Mouse (Mus musculus): ENCODE measurements around the gene Rgsl1. TPM values are rescaled to one million over a fixed set of nuclear protein-coding genes. Genes with fewer than 3 reads are reported as not detected.

The Rgsl1 gene
- polyA plus RNA-seq, 1 experiment from 2014 or later = not detected

DNA sequence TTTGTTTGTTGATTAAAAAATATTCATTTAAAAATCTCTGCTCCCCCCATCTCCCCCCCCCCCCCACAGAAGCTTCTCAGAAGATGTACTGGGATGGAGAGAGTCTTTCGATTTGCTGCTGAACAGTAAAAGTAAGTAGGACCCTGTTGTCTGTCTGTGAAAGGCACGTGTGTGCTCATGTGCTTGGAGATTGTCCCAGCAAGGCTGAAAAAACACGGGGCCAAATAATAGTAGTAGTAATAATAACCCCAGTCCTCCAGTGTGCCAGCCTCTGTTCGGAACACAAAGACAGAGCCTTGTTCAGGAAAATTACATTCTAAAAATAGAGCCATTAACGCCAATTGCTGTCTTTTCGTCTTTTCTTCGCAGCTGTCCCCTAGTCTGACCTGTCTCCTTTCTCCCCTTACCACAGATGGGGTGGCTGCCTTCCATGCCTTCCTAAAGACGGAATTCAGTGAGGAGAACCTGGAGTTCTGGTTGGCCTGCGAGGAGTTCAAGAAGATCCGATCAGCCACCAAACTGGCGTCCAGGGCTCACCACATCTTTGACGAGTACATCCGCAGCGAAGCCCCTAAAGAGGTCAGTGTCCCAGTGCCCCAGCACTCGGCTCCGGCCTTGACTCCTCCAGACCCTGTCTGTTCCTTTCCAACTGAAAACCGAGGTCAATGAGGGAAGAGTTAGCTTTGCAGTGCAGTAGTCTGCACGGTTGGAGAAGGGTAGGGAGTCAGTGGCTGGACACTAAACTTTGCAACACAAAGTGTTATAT, 102.2 kb downstream of the Rgsl1 start:
- Histone ChIP-seq H3K27me3 (ENCODE audit: control insufficient read depth, insufficient read depth, low read length) (peaks cover 19% of the 10 kb centered on the region), H3K4me1 (ENCODE audit: control insufficient read depth, insufficient read depth, low read length) (peaks cover 8% of the 10 kb centered on the region; the same call in 1 of the 2 replicates), H3K9ac (ENCODE audit: low read depth, low read length) (no peak overlapping the region), H3K36me3 (ENCODE audit: control insufficient read depth, insufficient read depth, low read length) (no peaks in the 10 kb centered on the region), H3K4me3 (ENCODE audit: low read depth, low read length) (no peak overlapping the region), H3K4me2 (peak overlapping the region; percentile 31), H3K27ac (ENCODE audit: low read depth, low read length) (no peak overlapping the region), H3K9me3 (replicated peaks; ENCODE audit: control insufficient read depth, low read length) (no peaks in the 10 kb centered on the region)
- no peak for ATAC-seq (replicated peaks; ENCODE audit: insufficient number of reproducible peaks, low FRiP score, low TSS enrichment)
- 65% methylated on average over 18 of the region's 18 CpGs for WGBS (ENCODE audit: insufficient replicate concordance)

DNA sequence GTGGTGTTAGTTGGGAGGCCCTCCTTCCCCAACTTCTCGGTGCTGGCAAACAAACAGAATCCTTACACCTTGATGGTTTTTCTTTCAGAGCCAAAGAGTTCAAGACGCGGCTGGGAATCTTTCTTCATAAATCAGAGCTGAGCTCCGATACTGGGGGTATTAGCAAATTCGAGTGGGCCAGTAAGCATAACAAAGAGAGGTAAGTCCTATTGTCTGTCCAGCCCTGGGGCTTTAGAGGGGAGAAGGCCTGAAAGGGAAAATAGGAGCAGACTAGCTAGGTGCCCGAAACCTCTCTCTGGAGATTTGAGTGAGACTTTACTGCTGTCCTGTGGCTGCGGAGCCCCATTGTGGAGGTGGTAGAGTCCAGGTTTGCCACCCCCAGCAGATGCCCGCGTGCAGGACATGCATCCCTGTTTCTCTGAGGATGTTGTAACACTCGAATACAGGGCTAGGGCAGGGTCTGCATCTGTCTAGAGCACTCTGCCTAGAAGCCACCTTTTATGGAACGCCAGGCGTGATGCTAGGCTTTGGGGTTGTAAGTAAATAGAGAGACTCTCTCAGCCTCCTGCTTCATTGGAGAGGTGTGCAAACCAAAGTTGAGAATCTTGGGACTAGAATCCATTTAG, 103.1 kb downstream of the Rgsl1 start:
- ATAC-seq (replicated peaks; ENCODE audit: insufficient number of reproducible peaks, low FRiP score, low TSS enrichment) = no peak
- peak overlapping the region; percentile 43 for H3K4me3 ChIP-seq (ENCODE audit: low read depth, low read length)
- peak overlapping the region; percentile 71 for H3K4me2 ChIP-seq
- H3K27ac ChIP-seq (ENCODE audit: low read depth, low read length) = no peak overlapping the region
- H3K27me3 ChIP-seq (ENCODE audit: control insufficient read depth, insufficient read depth, low read length) = peaks cover 19% of the 10 kb centered on the region
- H3K36me3 ChIP-seq (ENCODE audit: control insufficient read depth, insufficient read depth, low read length) = no peaks in the 10 kb centered on the region
- H3K9ac ChIP-seq (ENCODE audit: low read depth, low read length) = peak overlapping the region; percentile 47; the same call in 1 of the 2 replicates
- H3K9me3 ChIP-seq (replicated peaks; ENCODE audit: control insufficient read depth, low read length) = no peaks in the 10 kb centered on the region
- WGBS (ENCODE audit: insufficient replicate concordance) = 34% methylated on average over 12 of the region's 12 CpGs
- peaks cover 8% of the 10 kb centered on the region; the same call in 1 of the 2 replicates for H3K4me1 ChIP-seq (ENCODE audit: control insufficient read depth, insufficient read depth, low read length)

DNA sequence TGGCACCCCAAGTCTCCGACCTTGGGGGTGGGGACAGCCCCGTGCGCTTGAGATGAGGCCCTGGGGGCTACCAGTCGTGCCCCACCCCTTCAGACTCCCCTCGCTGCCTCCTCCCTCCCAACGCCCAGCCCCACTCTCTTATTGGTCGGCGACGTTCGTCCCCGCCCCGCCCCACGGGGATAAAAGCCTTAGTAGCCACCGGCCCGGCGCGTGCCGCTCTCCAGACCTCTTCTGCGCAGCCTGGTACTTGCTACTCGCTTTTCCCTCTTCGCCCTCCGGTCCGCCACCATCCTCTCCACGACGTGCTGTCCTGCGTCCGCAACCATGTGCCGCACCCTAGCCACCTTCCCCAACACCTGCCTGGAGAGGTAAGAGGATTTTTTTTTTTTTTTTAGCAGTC, 103.8 kb downstream of the Rgsl1 start, which contains the start of gene Rgs16:
TSS of gene Rgs16 (plus strand) at position 205 of the 400 bp plus-strand sequence.
- peak within 1 kb of the TSS; percentile 47 for H3K9ac ChIP-seq (ENCODE audit: low read depth, low read length)
- no peaks in the 10 kb centered on the region for H3K9me3 ChIP-seq (replicated peaks; ENCODE audit: control insufficient read depth, low read length)
- peak; percentile 74 for ATAC-seq (replicated peaks; ENCODE audit: insufficient number of reproducible peaks, low FRiP score, low TSS enrichment)
- H3K36me3 ChIP-seq (ENCODE audit: control insufficient read depth, insufficient read depth, low read length) = no peaks in the 10 kb centered on the region
- H3K27me3 ChIP-seq (ENCODE audit: control insufficient read depth, insufficient read depth, low read length) = peaks cover 19% of the 10 kb centered on the region
- H3K4me1 ChIP-seq (ENCODE audit: control insufficient read depth, insufficient read depth, low read length) = peaks cover 8% of the 10 kb centered on the region; the same call in 1 of the 2 replicates
- H3K4me2 ChIP-seq = peak within 1 kb of the TSS; percentile 71
- H3K27ac ChIP-seq (ENCODE audit: low read depth, low read length) = no peak within 1 kb of the TSS
- 2% methylated on average over 27 of the region's 28 CpGs for WGBS (ENCODE audit: insufficient replicate concordance)
- peak within 1 kb of the TSS; percentile 43 for H3K4me3 ChIP-seq (ENCODE audit: low read depth, low read length)

DNA sequence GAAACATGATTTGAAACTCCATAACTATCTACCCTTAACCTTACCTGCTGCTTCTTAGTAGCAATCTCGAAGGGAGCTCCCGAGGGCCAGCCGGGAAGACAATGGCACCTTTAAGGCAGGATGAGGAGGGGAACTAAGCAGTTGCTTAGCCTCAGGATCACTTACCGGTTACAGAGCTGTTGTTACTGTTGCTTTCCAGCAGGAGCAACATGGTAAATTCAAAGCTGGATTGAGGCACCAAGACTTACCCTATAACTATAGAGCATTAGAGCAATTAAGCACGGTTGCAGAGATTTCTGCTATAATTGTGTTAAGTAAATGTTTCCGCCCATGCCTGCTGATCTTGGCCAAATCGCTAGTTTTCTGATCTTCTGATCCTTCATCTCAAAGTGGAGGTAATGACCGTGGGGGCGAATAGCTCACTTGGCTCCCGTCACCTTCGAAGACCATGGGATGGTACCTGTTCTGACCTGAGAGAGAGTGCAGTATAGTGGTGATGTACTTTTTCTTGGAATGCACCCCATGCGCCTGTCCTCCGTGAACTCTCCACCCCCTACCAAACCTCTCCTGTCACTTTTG, 104.4 kb downstream of the Rgsl1 start:
- H3K9ac ChIP-seq (ENCODE audit: low read depth, low read length) = no peak overlapping the region
- peaks cover 19% of the 10 kb centered on the region for H3K27me3 ChIP-seq (ENCODE audit: control insufficient read depth, insufficient read depth, low read length)
- H3K27ac ChIP-seq (ENCODE audit: low read depth, low read length) = no peak overlapping the region
- peak overlapping the region; percentile 43 for H3K4me3 ChIP-seq (ENCODE audit: low read depth, low read length)
- no peaks in the 10 kb centered on the region for H3K36me3 ChIP-seq (ENCODE audit: control insufficient read depth, insufficient read depth, low read length)
- no peak for ATAC-seq (replicated peaks; ENCODE audit: insufficient number of reproducible peaks, low FRiP score, low TSS enrichment)
- peak overlapping the region; percentile 71 for H3K4me2 ChIP-seq
- WGBS (ENCODE audit: insufficient replicate concordance) = 17% methylated on average over 13 of the region's 13 CpGs
- peaks cover 8% of the 10 kb centered on the region; the same call in 1 of the 2 replicates for H3K4me1 ChIP-seq (ENCODE audit: control insufficient read depth, insufficient read depth, low read length)
- no peaks in the 10 kb centered on the region for H3K9me3 ChIP-seq (replicated peaks; ENCODE audit: control insufficient read depth, low read length)

DNA sequence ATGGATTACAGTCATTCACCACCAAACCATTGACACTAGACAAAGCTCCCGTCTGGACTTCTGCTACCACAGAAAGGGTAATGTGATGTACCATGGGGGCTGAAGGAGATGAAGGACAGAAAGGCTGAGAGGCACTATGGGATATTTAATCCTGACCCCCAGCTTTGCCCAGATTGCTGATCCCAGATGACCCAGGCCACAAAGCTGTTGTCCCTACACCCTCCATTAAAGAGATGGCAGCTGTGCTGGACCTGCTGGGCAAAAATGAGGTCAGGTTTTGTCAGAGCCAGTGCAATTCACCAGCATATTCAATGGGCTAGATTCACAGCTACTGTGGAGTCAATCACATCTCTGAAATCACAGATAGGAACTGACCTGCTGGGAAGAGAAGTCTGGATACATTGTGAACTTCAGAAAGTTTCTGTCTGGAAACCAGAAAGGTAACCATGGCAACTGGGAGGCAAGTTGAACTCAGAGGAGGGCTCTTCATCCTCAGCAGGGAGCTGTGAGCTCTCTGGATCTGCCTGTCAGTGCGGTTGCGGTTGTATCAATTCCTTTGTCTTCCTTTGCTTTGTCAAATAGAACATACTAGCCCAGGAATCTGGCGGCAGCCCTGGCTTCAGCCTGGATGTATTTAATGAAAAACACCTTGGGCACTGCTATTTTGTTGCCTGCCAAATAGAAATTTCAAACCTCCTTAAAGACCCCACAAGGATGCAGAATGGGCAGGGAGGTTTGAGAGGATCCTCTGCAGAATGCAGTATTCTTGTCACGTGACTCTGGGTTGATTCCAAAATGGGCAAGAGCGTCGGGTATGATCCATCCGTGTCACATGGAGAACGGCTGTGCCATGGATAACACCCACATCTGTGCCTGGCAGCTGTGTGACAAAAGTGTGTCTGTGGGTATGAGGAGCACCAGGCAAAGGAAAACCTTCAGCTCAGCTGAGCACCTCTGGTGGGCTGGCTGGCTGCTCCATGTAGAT, 106.5 kb downstream of the Rgsl1 start:
- ATAC-seq (replicated peaks; ENCODE audit: insufficient number of reproducible peaks, low FRiP score, low TSS enrichment) = no peak

DNA sequence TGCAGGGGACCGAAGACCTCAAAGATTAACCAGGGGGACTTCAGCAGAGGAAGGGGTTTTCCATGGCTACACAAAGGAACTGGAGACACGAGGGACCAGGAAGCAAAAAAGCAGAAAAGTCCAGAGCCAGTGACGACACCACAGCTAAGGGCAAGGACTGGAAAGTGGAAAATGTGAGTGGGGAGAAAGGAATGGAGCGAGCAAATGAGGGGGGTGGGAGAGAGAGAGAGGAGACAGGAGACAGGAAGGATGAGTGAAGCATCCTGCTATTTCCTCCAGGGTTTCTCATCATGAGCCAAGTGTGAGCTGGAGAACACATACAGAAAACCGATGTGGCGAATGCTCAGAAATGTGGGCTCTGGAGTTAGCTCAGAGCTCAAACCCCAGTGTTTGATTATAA, 107.8 kb downstream of the Rgsl1 start:
- Histone ChIP-seq H3K27ac (ENCODE audit: low read depth, low read length) (no peak overlapping the region), H3K27me3 (ENCODE audit: control insufficient read depth, insufficient read depth, low read length) (peaks cover 16% of the 10 kb centered on the region), H3K36me3 (ENCODE audit: control insufficient read depth, insufficient read depth, low read length) (no peaks in the 10 kb centered on the region), H3K9ac (ENCODE audit: low read depth, low read length) (no peak overlapping the region), H3K4me2 (no peak overlapping the region), H3K4me1 (ENCODE audit: control insufficient read depth, insufficient read depth, low read length) (peaks cover 5% of the 10 kb centered on the region; the same call in 1 of the 2 replicates), H3K4me3 (ENCODE audit: low read depth, low read length) (no peak overlapping the region), H3K9me3 (replicated peaks; ENCODE audit: control insufficient read depth, low read length) (no peaks in the 10 kb centered on the region)
- WGBS (ENCODE audit: insufficient replicate concordance) = 62% methylated on average over 6 of the region's 6 CpGs
- ATAC-seq (replicated peaks; ENCODE audit: insufficient number of reproducible peaks, low FRiP score, low TSS enrichment) = no peak

More for the DNA sequence above, 106.5 kb downstream of the Rgsl1 start:
- Histone ChIP-seq H3K27ac (ENCODE audit: low read depth, low read length) (no peak overlapping the region), H3K9ac (ENCODE audit: low read depth, low read length) (no peak overlapping the region), H3K36me3 (ENCODE audit: control insufficient read depth, insufficient read depth, low read length) (no peaks in the 10 kb centered on the region), H3K4me1 (ENCODE audit: control insufficient read depth, insufficient read depth, low read length) (peaks cover 8% of the 10 kb centered on the region; the same call in 1 of the 2 replicates), H3K27me3 (ENCODE audit: control insufficient read depth, insufficient read depth, low read length) (peaks cover 19% of the 10 kb centered on the region), H3K4me3 (ENCODE audit: low read depth, low read length) (no peak overlapping the region), H3K9me3 (replicated peaks; ENCODE audit: control insufficient read depth, low read length) (no peaks in the 10 kb centered on the region), H3K4me2 (no peak overlapping the region)
- WGBS (ENCODE audit: insufficient replicate concordance) = 50% methylated on average over 9 of the region's 9 CpGs

DNA sequence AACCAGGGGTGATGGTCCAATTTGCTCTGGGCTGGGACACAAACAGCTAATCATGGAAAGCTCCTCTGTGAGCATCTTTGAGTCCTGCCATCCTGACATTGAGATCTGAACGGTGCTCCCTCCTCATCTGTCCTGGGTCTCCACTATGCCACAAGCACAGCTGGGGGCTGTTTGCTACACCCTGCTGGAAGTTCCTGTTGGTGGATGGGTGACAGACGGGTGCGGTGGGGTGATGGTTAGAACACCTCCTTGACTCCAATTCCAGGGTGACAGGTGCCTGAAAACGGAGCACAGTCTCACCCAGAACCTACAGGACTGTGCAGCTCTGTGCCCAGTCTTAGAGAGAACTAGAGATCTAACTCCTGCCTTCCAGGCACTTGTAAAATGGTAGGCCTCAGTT, 109.1 kb downstream of the Rgsl1 start:
- Histone ChIP-seq H3K9me3 (replicated peaks; ENCODE audit: control insufficient read depth, low read length) (no peaks in the 10 kb centered on the region), H3K27ac (ENCODE audit: low read depth, low read length) (no peak overlapping the region), H3K4me3 (ENCODE audit: low read depth, low read length) (no peak overlapping the region), H3K27me3 (ENCODE audit: control insufficient read depth, insufficient read depth, low read length) (peaks cover 13% of the 10 kb centered on the region), H3K36me3 (ENCODE audit: control insufficient read depth, insufficient read depth, low read length) (no peaks in the 10 kb centered on the region), H3K4me2 (no peak overlapping the region), H3K4me1 (ENCODE audit: control insufficient read depth, insufficient read depth, low read length) (peaks cover 16% of the 10 kb centered on the region), H3K9ac (ENCODE audit: low read depth, low read length) (no peak overlapping the region)
- no peak for ATAC-seq (replicated peaks; ENCODE audit: insufficient number of reproducible peaks, low FRiP score, low TSS enrichment)
- WGBS (ENCODE audit: insufficient replicate concordance) = 64% methylated on average over 4 of the region's 4 CpGs

DNA sequence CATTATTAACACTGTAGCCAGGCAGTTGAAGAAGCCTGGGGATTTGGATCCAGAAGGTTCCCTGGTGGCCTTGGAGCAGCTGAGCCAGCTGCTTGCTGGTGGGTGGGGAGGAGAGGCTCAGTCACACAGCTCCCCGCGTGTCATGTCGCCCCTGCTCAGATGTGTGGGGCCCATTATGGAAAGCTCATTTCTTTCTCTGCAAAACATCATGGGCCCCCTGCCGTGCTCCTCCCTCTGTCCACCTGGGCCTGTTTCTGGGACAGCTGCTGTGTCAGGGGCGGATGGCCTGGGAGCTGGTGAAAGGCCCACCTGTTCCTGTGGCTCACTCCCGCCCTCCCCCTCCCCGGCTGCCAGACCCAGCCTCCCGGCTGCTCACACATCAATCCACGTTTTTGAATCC, 110.8 kb downstream of the Rgsl1 start:
- Histone ChIP-seq H3K9me3 (replicated peaks; ENCODE audit: control insufficient read depth, low read length) (no peaks in the 10 kb centered on the region), H3K4me1 (ENCODE audit: control insufficient read depth, insufficient read depth, low read length) (peaks cover 14% of the 10 kb centered on the region), H3K4me2 (no peak overlapping the region), H3K27ac (ENCODE audit: low read depth, low read length) (no peak overlapping the region), H3K36me3 (ENCODE audit: control insufficient read depth, insufficient read depth, low read length) (no peaks in the 10 kb centered on the region), H3K27me3 (ENCODE audit: control insufficient read depth, insufficient read depth, low read length) (peaks cover 4% of the 10 kb centered on the region), H3K9ac (ENCODE audit: low read depth, low read length) (no peak overlapping the region), H3K4me3 (ENCODE audit: low read depth, low read length) (no peak overlapping the region)
- 51% methylated on average over 9 of the region's 9 CpGs for WGBS (ENCODE audit: insufficient replicate concordance)
- ATAC-seq (replicated peaks; ENCODE audit: insufficient number of reproducible peaks, low FRiP score, low TSS enrichment) = no peak
